Mouse (Mus musculus) forebrain, embryonic 14.5 days (tissue): ENCODE measurements around the gene Ctsl. TPM values are rescaled to one million over a fixed set of nuclear protein-coding genes. Genes with fewer than 3 reads are reported as not detected.

ENCODE experiments used
- ATAC-seq: fragments of 200-750 bp; cut with Nextera tagmentation; 2 replicates; pipeline ENCODE4 v1.8.0; 2017; ENCODE audit warnings: mild to moderate bottlenecking, moderate library complexity
- DNase-seq: peaks from one replicate; pipeline ENCODE4 v3.0.0-alpha.2; 2015; ENCODE audit warnings: low spot score
- H3K27ac ChIP-seq: fragments of 300-500 bp; sonication (generic); 2 replicates; pipeline ENCODE4 v1.5.1; 2014; ENCODE audit warnings: low read depth, mild to moderate bottlenecking, control low read depth, low read length, moderate library complexity
- H3K27me3 ChIP-seq: fragments of 300-500 bp; sonication (generic); replicated peaks from 2 replicates; pipeline ENCODE4 v1.6.1; 2014; ENCODE audit warnings: low read length, control low read depth, mixed read lengths; ENCODE audit not compliant: control insufficient read depth, insufficient read depth
- H3K36me3 ChIP-seq: fragments of 300-500 bp; sonication (generic); 2 replicates; pipeline ENCODE4 v1.6.1; 2014; ENCODE audit warnings: low read length, control low read depth; ENCODE audit not compliant: control insufficient read depth, insufficient read depth
- H3K4me1 ChIP-seq: fragments of 300-500 bp; sonication (generic); 2 replicates; pipeline ENCODE4 v1.6.1; 2014; ENCODE audit warnings: antibody characterized with exemption, low read length, control low read depth; ENCODE audit not compliant: control insufficient read depth, insufficient read depth
- H3K4me2 ChIP-seq: fragments of 300-500 bp; sonication (generic); 2 replicates; pipeline ENCODE4 v1.6.1; 2014; ENCODE audit warnings: mild to moderate bottlenecking, control low read depth, low read length
- H3K4me3 ChIP-seq: fragments of 300-500 bp; sonication (generic); 2 replicates; pipeline ENCODE4 v1.5.1; 2014; ENCODE audit warnings: low read depth, low read length, control low read depth
- H3K9ac ChIP-seq: fragments of 300-500 bp; sonication (generic); 2 replicates; pipeline ENCODE4 v1.6.1; 2014; ENCODE audit warnings: mild to moderate bottlenecking, low read length, control low read depth, moderate library complexity
- H3K9me3 ChIP-seq: fragments of 300-500 bp; sonication (generic); replicated peaks from 2 replicates; pipeline ENCODE4 v1.6.1; 2016; ENCODE audit warnings: low read length, control low read depth, mixed read lengths; ENCODE audit not compliant: control insufficient read depth
- WGBS: fragments of 180-500 bp; shearing (Covaris S2); extraction: QIAGEN DNeasy Blood & Tissue Kit; methylation state at CpG from one replicate; pipeline ENCODE4 v1.1.7; 2014; 5-methylcytosine and 5-hydroxymethylcytosine counted together
- polyA plus RNA-seq: library from polyadenylated mRNA; unstranded; fragments of >200 nt; fragmentation: Nextera tagmentation; extraction: Ambion mirVana; gene quantifications from 2 replicates; pipeline ENCODE4 v1.2.1, GENCODE M21; 2014

Ctsl gene
- polyA plus RNA-seq, 1 experiment from 2014 or later, result 124 TPM

GRCm38 (mm10) chr13:64365326-64365725 lies 5.4 kb downstream of the Ctsl start:
- Histone ChIP-seq H3K4me2 (no peak overlapping the region), H3K4me3 (no peak overlapping the region), H3K9me3 (no peaks in the 10 kb centered on the region), H3K4me1 (no peaks in the 10 kb centered on the region; the same call in 1 of the 2 replicates), H3K9ac (no peak overlapping the region), H3K27me3 (no peaks in the 10 kb centered on the region), H3K36me3 (peaks cover 58% of the 10 kb centered on the region), H3K27ac (no peak overlapping the region)
- ATAC-seq (no peak), DNase-seq (no peak)

GRCm38 (mm10) chr13:64364258-64364657 lies 6.4 kb downstream of the Ctsl start:
- DNase-seq (peak; percentile 9), ATAC-seq (no peak)
- no peak overlapping the region for H3K27ac ChIP-seq

DNA sequence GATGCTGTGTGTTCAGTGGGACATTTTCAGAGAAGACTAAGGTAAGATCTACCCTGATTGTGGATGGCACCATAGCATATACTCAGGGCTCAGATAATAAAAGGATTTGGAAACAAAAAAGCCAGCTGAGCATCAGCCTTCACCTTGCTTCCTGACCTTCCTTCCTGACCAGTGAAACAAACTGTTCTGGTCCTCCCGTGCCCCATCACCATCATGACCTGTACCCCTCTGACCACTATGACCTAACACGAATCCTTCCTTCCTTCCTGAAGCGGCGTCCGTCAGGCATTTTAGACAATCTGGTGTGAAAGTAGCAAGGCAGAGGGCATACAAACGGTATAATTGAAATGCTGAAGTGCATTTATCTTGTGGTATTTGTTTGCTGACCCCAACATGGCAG lies 8.6 kb downstream of the Ctsl start:
- 93% methylated on average over 6 of the region's 6 CpGs for WGBS
- ATAC-seq (no peak), DNase-seq (no peak)
- Histone ChIP-seq H3K9me3 (no peaks in the 10 kb centered on the region), H3K4me1 (no peaks in the 10 kb centered on the region), H3K4me3 (no peak overlapping the region), H3K9ac (no peak overlapping the region), H3K27ac (no peak overlapping the region), H3K36me3 (peaks cover 50% of the 10 kb centered on the region), H3K4me2 (no peak overlapping the region), H3K27me3 (no peaks in the 10 kb centered on the region)

More at GRCm38 (mm10) chr13:64364258-64364657, 6.4 kb downstream of the Ctsl start:
- Histone ChIP-seq H3K4me2 (no peak overlapping the region), H3K27me3 (no peaks in the 10 kb centered on the region), H3K9me3 (no peaks in the 10 kb centered on the region), H3K36me3 (peaks cover 58% of the 10 kb centered on the region), H3K9ac (no peak overlapping the region), H3K4me1 (no peaks in the 10 kb centered on the region), H3K4me3 (no peak overlapping the region)
- 76% methylated on average over 2 of the region's 2 CpGs for WGBS

- Histone ChIP-seq H3K9ac (no peak overlapping the region), H3K4me2 (no peak overlapping the region), H3K4me3 (no peak overlapping the region), H3K27ac (no peak overlapping the region), H3K36me3 (peaks cover 38% of the 10 kb centered on the region), H3K4me1 (no peaks in the 10 kb centered on the region), H3K27me3 (no peaks in the 10 kb centered on the region), H3K9me3 (no peaks in the 10 kb centered on the region)
- DNase-seq (no peak), ATAC-seq (no peak)
- WGBS, result 88% methylated on average over 3 of the region's 3 CpGs
These were observed 9.7 kb downstream of the Ctsl start for GRCm38 (mm10) chr13:64361020-64361419.

DNA sequence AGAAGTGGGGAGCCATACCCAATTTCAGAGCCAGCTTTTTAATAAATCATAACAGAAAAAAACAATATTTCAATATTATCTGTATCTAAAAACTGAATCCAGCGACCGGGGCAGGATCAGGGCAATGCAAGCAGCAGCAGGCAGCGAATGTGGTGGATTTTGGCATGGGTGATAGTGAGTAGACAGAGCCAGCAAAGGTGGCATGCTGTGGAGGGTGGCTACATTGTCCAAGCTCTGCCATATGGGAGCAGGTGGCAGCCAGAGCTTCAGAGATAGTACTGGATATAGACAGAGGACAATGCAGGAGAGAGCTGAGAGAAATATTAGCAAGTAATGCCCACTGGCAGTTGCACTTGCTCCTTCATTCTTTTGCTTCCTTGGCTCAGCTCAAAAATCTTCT lies 11.0 kb downstream of the Ctsl start:
- H3K4me1 ChIP-seq, result no peaks in the 10 kb centered on the region
- 82% methylated on average over 3 of the region's 3 CpGs for WGBS
- H3K9ac ChIP-seq, result no peak overlapping the region
- H3K4me2 ChIP-seq, result no peak overlapping the region
- H3K27ac ChIP-seq, result no peak overlapping the region
- no peaks in the 10 kb centered on the region for H3K27me3 ChIP-seq
- H3K9me3 ChIP-seq, result no peaks in the 10 kb centered on the region
- DNase-seq (no peak), ATAC-seq (no peak)
- H3K4me3 ChIP-seq, result no peak overlapping the region
- H3K36me3 ChIP-seq, result peaks cover 25% of the 10 kb centered on the region

DNA sequence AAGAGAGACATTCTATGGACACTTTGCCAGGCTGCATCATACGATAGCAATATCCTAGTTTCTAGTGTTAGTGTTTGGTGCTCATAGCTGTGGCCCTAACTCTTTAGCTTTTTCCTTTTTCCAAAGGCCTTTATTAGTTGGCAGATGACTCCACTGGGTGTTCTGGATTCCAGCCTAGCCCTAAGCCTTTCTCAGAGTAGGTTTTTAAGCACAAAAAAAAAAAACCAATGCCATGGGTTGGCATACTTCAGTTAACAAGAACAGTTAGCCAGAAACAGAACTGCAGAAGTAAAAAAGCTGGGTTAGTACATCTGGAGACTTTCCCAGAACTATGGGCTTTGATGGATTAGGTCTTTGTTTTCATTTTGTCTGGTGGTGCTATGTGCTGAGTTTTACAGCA lies 12.2 kb downstream of the Ctsl start:
- Histone ChIP-seq H3K4me1 (no peaks in the 10 kb centered on the region), H3K9ac (no peak overlapping the region), H3K9me3 (no peaks in the 10 kb centered on the region), H3K36me3 (peaks cover 14% of the 10 kb centered on the region; the same call in 1 of the 2 replicates), H3K27ac (no peak overlapping the region), H3K4me3 (no peak overlapping the region), H3K4me2 (no peak overlapping the region), H3K27me3 (no peaks in the 10 kb centered on the region)
- DNase-seq (peak; percentile 10), ATAC-seq (no peak)
- 82% methylated on average over 1 of the region's 1 CpGs for whole genome bisulfite sequencing

GRCm38 (mm10) chr13:64357389-64357788 lies 13.3 kb downstream of the Ctsl start:
- Histone ChIP-seq H3K9me3 (no peaks in the 10 kb centered on the region), H3K4me2 (no peak overlapping the region), H3K4me3 (no peak overlapping the region), H3K9ac (no peak overlapping the region), H3K27me3 (no peaks in the 10 kb centered on the region), H3K27ac (no peak overlapping the region), H3K4me1 (no peaks in the 10 kb centered on the region), H3K36me3 (0 out of 2 replicates have a peak, but pooled peaks cover 4% of the 10 kb centered on the region)
- WGBS, result 74% methylated on average over 5 of the region's 5 CpGs
- DNase-seq (no peak), ATAC-seq (no peak)

DNA sequence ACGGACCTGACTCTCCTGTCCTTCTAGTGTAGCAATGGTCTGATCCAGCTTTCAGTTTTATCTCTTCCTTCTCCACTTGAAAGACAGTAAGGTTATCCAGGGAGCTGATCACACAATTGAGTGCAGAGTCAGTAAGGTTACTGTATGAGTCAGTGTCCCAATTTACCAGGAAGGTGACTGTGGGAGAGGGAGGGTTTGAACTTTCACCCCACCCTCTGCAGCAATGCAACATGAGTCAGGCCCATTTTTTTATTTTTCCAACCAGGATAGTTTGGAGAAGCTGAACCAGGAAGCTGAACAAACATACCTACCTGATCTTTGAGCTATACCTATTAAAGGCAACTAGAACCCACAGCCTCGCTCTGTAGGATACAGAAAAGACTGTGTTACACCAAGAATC lies 21.2 kb downstream of the Ctsl start:
- H3K4me3 ChIP-seq, result no peak overlapping the region
- DNase-seq, result no peak

DNA sequence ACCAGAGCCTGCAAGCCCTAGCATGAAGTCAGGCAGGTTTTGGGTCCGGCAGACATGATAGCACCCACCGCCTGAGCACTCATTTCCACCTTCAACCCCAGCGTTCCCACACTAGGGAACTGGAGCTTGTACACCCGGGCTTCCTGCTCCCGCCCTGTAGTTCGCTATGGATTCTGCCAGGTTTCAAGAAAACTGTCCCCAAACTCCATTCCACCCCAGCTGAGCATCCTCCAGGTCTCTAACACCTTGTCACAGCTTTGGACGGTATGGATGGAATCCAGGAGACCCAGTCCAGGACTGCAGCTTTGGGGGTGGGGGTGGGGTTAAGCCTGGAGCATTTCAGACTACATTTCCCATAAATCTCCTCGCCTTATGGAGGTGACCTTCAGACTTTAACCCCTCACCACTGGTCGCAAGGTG lies 26.6 kb downstream of the Ctsl start:
- Histone ChIP-seq H3K36me3 (no peaks in the 10 kb centered on the region), H3K9ac (peak overlapping the region; percentile 61), H3K27ac (no peak overlapping the region), H3K9me3 (no peaks in the 10 kb centered on the region), H3K4me2 (peak overlapping the region; percentile 67), H3K27me3 (no peaks in the 10 kb centered on the region), H3K4me3 (peak overlapping the region; percentile 37), H3K4me1 (no peaks in the 10 kb centered on the region)
- 2% methylated on average over 9 of the region's 9 CpGs for WGBS
- DNase-seq, result peak; percentile 32
- ATAC-seq, result peak; percentile 86

More for the DNA sequence above, 21.2 kb downstream of the Ctsl start:
- WGBS, result 83% methylated on average over 2 of the region's 2 CpGs
- Histone ChIP-seq H3K9me3 (no peaks in the 10 kb centered on the region), H3K27ac (no peak overlapping the region), H3K36me3 (no peaks in the 10 kb centered on the region), H3K4me1 (no peaks in the 10 kb centered on the region), H3K4me2 (no peak overlapping the region), H3K9ac (no peak overlapping the region), H3K27me3 (no peaks in the 10 kb centered on the region)
- no peak for ATAC-seq
